Mouse (Mus musculus) lung, embryonic 14.5 days (tissue): Measurements from ENCODE around the gene Slc25a30. TPM values are rescaled to one million over a fixed set of nuclear protein-coding genes. Genes with fewer than 3 reads are reported as not detected.

Experiments
- ATAC-seq: fragments of 200-750 bp; cut with Nextera tagmentation; 2 replicates; pipeline ENCODE4 v1.8.0; 2017; ENCODE audit warnings: mild to moderate bottlenecking, moderate TSS enrichment, moderate library complexity; ENCODE audit not compliant: insufficient read depth
- DNase-seq: peaks from one replicate; pipeline ENCODE4 v3.0.0-alpha.2; 2015
- H3K27ac ChIP-seq: fragments of 300-500 bp; sonication (generic); 2 replicates; pipeline ENCODE4 v1.5.1; 2014; ENCODE audit warnings: low read depth, mild to moderate bottlenecking, moderate library complexity
- H3K27me3 ChIP-seq: fragments of 300-500 bp; sonication (generic); 2 replicates; pipeline ENCODE4 v1.6.1; 2014; ENCODE audit warnings: low read length, control low read depth; ENCODE audit not compliant: insufficient read depth
- H3K36me3 ChIP-seq: fragments of 300-500 bp; sonication (generic); 2 replicates; pipeline ENCODE4 v1.6.1; 2014; ENCODE audit warnings: control low read depth; ENCODE audit not compliant: insufficient read depth
- H3K4me1 ChIP-seq: fragments of 300-500 bp; sonication (generic); 2 replicates; pipeline ENCODE4 v1.6.1; 2014; ENCODE audit warnings: antibody characterized with exemption, control low read depth; ENCODE audit not compliant: insufficient read depth
- H3K4me2 ChIP-seq: fragments of 300-500 bp; sonication (generic); 2 replicates; pipeline ENCODE4 v1.6.1; 2014; ENCODE audit warnings: mild to moderate bottlenecking
- H3K4me3 ChIP-seq: fragments of 300-500 bp; sonication (generic); 2 replicates; pipeline ENCODE4 v1.5.1; 2014; ENCODE audit warnings: low read depth, low read length
- H3K9ac ChIP-seq: fragments of 300-500 bp; sonication (generic); 2 replicates; pipeline ENCODE4 v1.6.1; 2014
- H3K9me3 ChIP-seq: fragments of 300-500 bp; sonication (generic); 2 replicates; pipeline ENCODE4 v1.6.1; 2016; ENCODE audit warnings: low read depth, low read length, control low read depth
- CTCF ChIP-seq: IDR thresholded peaks from 2 replicates; pipeline ENCODE4 v1.5.1; 2016; ENCODE audit warnings: antibody characterized with exemption, low read depth
- WGBS: fragments of 180-500 bp; shearing (Covaris S2); extraction: QIAGEN DNeasy Blood & Tissue Kit; methylation state at CpG from one replicate; pipeline ENCODE4 v1.1.7; 2014; 5-methylcytosine and 5-hydroxymethylcytosine counted together
- polyA plus RNA-seq: library from polyadenylated mRNA; unstranded; fragments of >200 nt; fragmentation: Nextera tagmentation; extraction: Ambion mirVana; gene quantifications from 2 replicates; pipeline ENCODE4 v1.2.1, GENCODE M21; 2014

Slc25a30 gene
- polyA plus RNA-seq, 1 experiment from 2014 or later = 4.1 TPM

GRCm38 (mm10) chr14:75722816-75723215, 64.0 kb downstream of the Slc25a30 start:
- 100% methylated on average over 2 of the region's 2 CpGs for WGBS
- H3K9ac ChIP-seq = no peak overlapping the region
- no peak for ATAC-seq
- no peak overlapping the region for H3K27ac ChIP-seq
- no peak for DNase-seq
- no peak overlapping the region for H3K4me3 ChIP-seq
- H3K4me2 ChIP-seq = no peak overlapping the region
- peaks cover 78% of the 10 kb centered on the region for H3K36me3 ChIP-seq
- H3K27me3 ChIP-seq = no peaks in the 10 kb centered on the region
- H3K9me3 ChIP-seq = no peaks in the 10 kb centered on the region
- H3K4me1 ChIP-seq = no peaks in the 10 kb centered on the region
- TF ChIP-seq CTCF = no peak

- no peaks in the 10 kb centered on the region for H3K9me3 ChIP-seq
- H3K27me3 ChIP-seq = no peaks in the 10 kb centered on the region
- H3K4me3 ChIP-seq = no peak overlapping the region
- ATAC-seq (peak; percentile 35; the same call in 1 of the 2 replicates), DNase-seq (peak; percentile 86)
- no peak overlapping the region for H3K9ac ChIP-seq
- peak; percentile 90 for TF ChIP-seq CTCF
- H3K4me1 ChIP-seq = no peaks in the 10 kb centered on the region
- no peak overlapping the region for H3K4me2 ChIP-seq
- WGBS = 57% methylated on average over 12 of the region's 12 CpGs
- peaks cover 79% of the 10 kb centered on the region for H3K36me3 ChIP-seq
- H3K27ac ChIP-seq = no peak overlapping the region
Observed at GRCm38 (mm10) chr14:75721977-75722563, 64.8 kb downstream of the Slc25a30 start.

DNA sequence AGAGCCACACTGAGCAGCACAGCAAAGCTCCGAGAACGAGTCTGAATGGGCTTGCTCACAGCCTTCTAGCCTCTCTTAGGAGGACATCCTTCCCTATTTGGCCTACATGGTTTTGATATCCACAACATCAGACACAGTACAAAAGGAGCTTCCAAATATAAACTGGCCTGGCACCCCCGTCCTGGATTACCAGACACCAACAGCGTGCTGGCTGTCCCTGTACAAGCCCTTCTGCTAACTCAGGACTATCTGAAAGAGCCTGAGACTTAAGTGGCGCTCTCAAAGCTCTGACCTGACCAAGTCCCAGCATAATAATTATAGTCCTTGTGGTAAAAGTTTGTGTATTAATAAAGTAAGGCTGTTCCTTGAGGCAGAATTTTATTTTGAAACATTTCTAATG, 66.7 kb downstream of the Slc25a30 start:
- Histone ChIP-seq H3K27ac (no peak overlapping the region), H3K9me3 (no peaks in the 10 kb centered on the region), H3K4me2 (no peak overlapping the region), H3K4me3 (no peak overlapping the region), H3K9ac (no peak overlapping the region), H3K4me1 (no peaks in the 10 kb centered on the region), H3K27me3 (no peaks in the 10 kb centered on the region), H3K36me3 (peaks cover 84% of the 10 kb centered on the region)
- TF ChIP-seq CTCF = no peak
- ATAC-seq (no peak), DNase-seq (no peak)
- WGBS = 90% methylated on average over 5 of the region's 5 CpGs

GRCm38 (mm10) chr14:75716410-75716809, 70.4 kb downstream of the Slc25a30 start:
- H3K4me3 ChIP-seq = no peak overlapping the region
- 89% methylated on average over 4 of the region's 4 CpGs for WGBS

GRCm38 (mm10) chr14:75713661-75714060, 73.2 kb downstream of the Slc25a30 start:
- peak; percentile 23 for DNase-seq
- 72% methylated on average over 4 of the region's 4 CpGs for WGBS
- no peak overlapping the region for H3K4me3 ChIP-seq
- H3K9ac ChIP-seq = no peak overlapping the region
- no peaks in the 10 kb centered on the region for H3K9me3 ChIP-seq
- no peaks in the 10 kb centered on the region for H3K27me3 ChIP-seq
- no peak for ATAC-seq
- peak; percentile 47 for TF ChIP-seq CTCF
- H3K36me3 ChIP-seq = peaks cover 86% of the 10 kb centered on the region
- no peak overlapping the region for H3K4me2 ChIP-seq
- H3K27ac ChIP-seq = no peak overlapping the region
- H3K4me1 ChIP-seq = no peaks in the 10 kb centered on the region

More at GRCm38 (mm10) chr14:75716410-75716809, 70.4 kb downstream of the Slc25a30 start:
- H3K4me2 ChIP-seq = no peak overlapping the region
- H3K4me1 ChIP-seq = no peaks in the 10 kb centered on the region
- no peak overlapping the region for H3K27ac ChIP-seq
- no peak for TF ChIP-seq CTCF
- ATAC-seq (no peak), DNase-seq (no peak)
- H3K27me3 ChIP-seq = no peaks in the 10 kb centered on the region
- peaks cover 90% of the 10 kb centered on the region for H3K36me3 ChIP-seq
- no peaks in the 10 kb centered on the region for H3K9me3 ChIP-seq
- H3K9ac ChIP-seq = no peak overlapping the region

GRCm38 (mm10) chr14:75712687-75713086, 74.2 kb downstream of the Slc25a30 start:
- Histone ChIP-seq H3K4me2 (no peak overlapping the region), H3K36me3 (peaks cover 86% of the 10 kb centered on the region)
- no peak for TF ChIP-seq CTCF

DNA sequence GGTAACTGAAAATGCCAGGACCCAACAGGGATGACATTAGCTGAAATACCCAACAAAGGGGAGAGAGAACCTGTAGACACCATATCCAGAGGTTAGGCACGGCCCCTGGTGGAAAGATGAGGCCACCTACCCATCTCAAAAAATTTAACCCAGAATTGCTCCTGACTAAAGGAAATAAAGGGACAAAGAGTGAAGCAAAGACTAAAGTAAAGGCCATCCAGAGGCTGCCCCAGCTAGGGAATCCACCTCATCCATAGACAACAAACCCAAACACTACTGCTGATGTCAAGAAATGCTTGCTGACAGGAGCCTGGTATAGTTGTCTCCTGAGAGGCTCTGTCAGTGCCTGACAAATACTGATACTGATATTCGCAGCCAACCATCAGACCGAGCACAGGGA, 75.1 kb downstream of the Slc25a30 start:
- no peak overlapping the region for H3K4me2 ChIP-seq
- H3K4me3 ChIP-seq = no peak overlapping the region
- H3K4me1 ChIP-seq = no peaks in the 10 kb centered on the region
- WGBS = 90% methylated on average over 3 of the region's 3 CpGs
- no peak overlapping the region for H3K9ac ChIP-seq
- TF ChIP-seq CTCF = no peak
- H3K27me3 ChIP-seq = no peaks in the 10 kb centered on the region
- no peak for ATAC-seq
- H3K36me3 ChIP-seq = peaks cover 84% of the 10 kb centered on the region
- no peak overlapping the region for H3K27ac ChIP-seq
- H3K9me3 ChIP-seq = no peaks in the 10 kb centered on the region
- DNase-seq = no peak

More at GRCm38 (mm10) chr14:75712687-75713086, 74.2 kb downstream of the Slc25a30 start:
- Histone ChIP-seq H3K4me1 (no peaks in the 10 kb centered on the region), H3K27me3 (no peaks in the 10 kb centered on the region), H3K4me3 (no peak overlapping the region), H3K9ac (no peak overlapping the region), H3K27ac (no peak overlapping the region), H3K9me3 (no peaks in the 10 kb centered on the region)
- DNase-seq = peak; percentile 3
- 68% methylated on average over 5 of the region's 5 CpGs for WGBS
- no peak for ATAC-seq

Other genes starting within 250 kb of the Slc25a30 start
- gene Spert, start 193.9 kb downstream of the Slc25a30 start, polyA plus RNA-seq = not detected in 2 replicates
- gene Erich6b, start 144.8 kb downstream of the Slc25a30 start, polyA plus RNA-seq = not detected in 2 replicates
- gene Cog3, start 32.5 kb downstream of the Slc25a30 start, polyA plus RNA-seq = 25.4 and 26.1 TPM in 2 replicates
- gene Tpt1, start 58.1 kb upstream of the Slc25a30 start, polyA plus RNA-seq = 1,140 and 1,218 TPM in 2 replicates
- gene Kctd4, start 168.0 kb upstream of the Slc25a30 start, polyA plus RNA-seq = 0.69 and 0.97 TPM in 2 replicates
- 37.5 and 40.8 TPM in 2 replicates for gene Gtf2f2, start 223.8 kb upstream of the Slc25a30 start, polyA plus RNA-seq